Mouse (Mus musculus) lung, embryonic 16.5 days (tissue): ENCODE measurements around the gene Tenm4. TPM values are rescaled to one million over a fixed set of nuclear protein-coding genes. Genes with fewer than 3 reads are reported as not detected.

ENCODE experiments used
- ATAC-seq: fragments of 200-750 bp; cut with Nextera tagmentation; 2 replicates; pipeline ENCODE4 v1.8.0; 2017; ENCODE audit warnings: low read depth, mild to moderate bottlenecking, moderate library complexity
- H3K27ac ChIP-seq: fragments of 300-500 bp; sonication (generic); 2 replicates; pipeline ENCODE4 v1.5.1; 2014; ENCODE audit warnings: mild to moderate bottlenecking, control low read depth, low read length
- H3K27me3 ChIP-seq: fragments of 300-500 bp; sonication (generic); 2 replicates; pipeline ENCODE4 v1.6.1; 2014; ENCODE audit warnings: low read depth, low read length, mixed read lengths; ENCODE audit not compliant: control insufficient read depth, insufficient read depth
- H3K36me3 ChIP-seq: fragments of 300-500 bp; sonication (generic); 2 replicates; pipeline ENCODE4 v1.6.1; 2014; ENCODE audit warnings: low read length; ENCODE audit not compliant: control insufficient read depth, insufficient read depth
- H3K4me1 ChIP-seq: fragments of 300-500 bp; sonication (generic); replicated peaks from 2 replicates; pipeline ENCODE4 v1.6.1; 2014; ENCODE audit warnings: low read length, mixed read lengths; ENCODE audit not compliant: control insufficient read depth, insufficient read depth
- H3K4me2 ChIP-seq: fragments of 300-500 bp; sonication (generic); 2 replicates; pipeline ENCODE4 v1.6.1; 2014; ENCODE audit warnings: low read depth, low read length, control low read depth
- H3K4me3 ChIP-seq: fragments of 300-500 bp; sonication (generic); 2 replicates; pipeline ENCODE4 v1.5.1; 2014; ENCODE audit warnings: mild to moderate bottlenecking, low read length, control low read depth
- H3K9ac ChIP-seq: fragments of 300-500 bp; sonication (generic); 2 replicates; pipeline ENCODE4 v1.6.1; 2014; ENCODE audit warnings: low read length, control low read depth
- H3K9me3 ChIP-seq: fragments of 300-500 bp; sonication (generic); 2 replicates; pipeline ENCODE4 v1.6.1; 2016; ENCODE audit warnings: low read length; ENCODE audit not compliant: control insufficient read depth
- WGBS: fragments of 180-500 bp; shearing (Covaris S2); extraction: QIAGEN DNeasy Blood & Tissue Kit; methylation state at CpG from one replicate; pipeline ENCODE4 v1.1.7; 2014; 5-methylcytosine and 5-hydroxymethylcytosine counted together
- polyA plus RNA-seq: library from polyadenylated mRNA; unstranded; fragments of >200 nt; fragmentation: Nextera tagmentation; extraction: Ambion mirVana; gene quantifications from 2 replicates; pipeline ENCODE4 v1.2.1, GENCODE M21; 2015

The Tenm4 gene
- polyA plus RNA-seq, 1 experiment from 2014 or later = 18.5 TPM

- no peak overlapping the region for H3K4me3 ChIP-seq
- 35% methylated on average over 5 of the region's 5 CpGs for WGBS
- H3K9me3 ChIP-seq = no peaks in the 10 kb centered on the region
- no peaks in the 10 kb centered on the region for H3K36me3 ChIP-seq
- no peak for ATAC-seq
- H3K4me1 ChIP-seq = no peaks in the 10 kb centered on the region
- H3K4me2 ChIP-seq = no peak overlapping the region
- no peaks in the 10 kb centered on the region for H3K27me3 ChIP-seq
- H3K27ac ChIP-seq = no peak overlapping the region
- H3K9ac ChIP-seq = no peak overlapping the region
Observed at GRCm38 (mm10) chr7:96340826-96341225, 169.8 kb downstream of the Tenm4 start.

DNA sequence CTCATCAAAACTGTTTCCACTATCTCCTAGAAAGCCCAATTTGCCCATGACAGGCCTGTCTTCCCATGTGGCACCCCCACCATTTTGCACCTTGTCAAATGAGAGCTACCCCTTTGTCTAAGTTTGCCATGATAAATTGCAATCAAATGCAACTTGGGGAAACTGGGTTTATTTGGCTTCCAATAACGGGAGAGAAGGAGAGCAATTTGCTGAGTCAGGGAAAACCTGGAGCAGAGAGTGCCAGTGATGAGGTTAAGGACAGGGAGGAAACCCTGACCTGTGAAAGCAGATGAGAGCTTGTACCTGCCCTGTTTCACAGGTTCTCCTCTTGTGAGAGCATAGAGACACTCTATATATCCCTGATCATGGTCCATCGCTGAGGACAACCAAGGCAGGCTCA is 170.4 kb downstream of the Tenm4 start:
- no peaks in the 10 kb centered on the region for H3K4me1 ChIP-seq
- no peaks in the 10 kb centered on the region for H3K36me3 ChIP-seq
- no peak overlapping the region for H3K27ac ChIP-seq
- no peak overlapping the region for H3K4me2 ChIP-seq
- H3K9me3 ChIP-seq = no peaks in the 10 kb centered on the region
- no peak overlapping the region for H3K4me3 ChIP-seq
- H3K27me3 ChIP-seq = no peaks in the 10 kb centered on the region
- 62% methylated on average over 2 of the region's 2 CpGs for WGBS
- ATAC-seq = no peak
- H3K9ac ChIP-seq = no peak overlapping the region

- Histone ChIP-seq H3K4me1 (no peaks in the 10 kb centered on the region), H3K4me2 (no peak overlapping the region), H3K9ac (no peak overlapping the region), H3K36me3 (no peaks in the 10 kb centered on the region), H3K4me3 (no peak overlapping the region), H3K27me3 (no peaks in the 10 kb centered on the region), H3K27ac (no peak overlapping the region), H3K9me3 (no peaks in the 10 kb centered on the region)
- WGBS = 74% methylated on average over 6 of the region's 6 CpGs
- no peak for ATAC-seq
Observed at GRCm38 (mm10) chr7:96342996-96343395, 171.9 kb downstream of the Tenm4 start.

DNA sequence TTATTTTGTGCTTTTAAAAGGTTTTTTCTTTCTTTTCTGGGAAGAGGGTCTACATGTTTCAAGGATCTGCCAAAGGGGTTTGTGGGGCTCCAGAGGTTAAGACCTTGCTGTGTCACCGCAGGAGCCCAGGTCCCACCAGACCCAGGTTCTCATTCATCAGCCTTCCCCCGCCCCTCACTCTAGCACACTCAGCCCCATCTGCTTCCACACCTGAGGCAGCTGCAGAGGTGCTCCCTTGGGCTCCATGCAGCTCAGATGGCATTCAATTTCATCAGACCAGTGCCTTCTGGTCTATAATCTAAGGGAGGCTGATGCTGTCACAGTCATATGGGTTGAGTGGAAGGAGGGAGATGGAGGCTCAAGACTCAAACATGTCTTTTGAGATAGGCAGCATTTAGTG is 172.6 kb downstream of the Tenm4 start:
- Histone ChIP-seq H3K4me3 (no peak overlapping the region), H3K4me1 (no peaks in the 10 kb centered on the region), H3K4me2 (no peak overlapping the region), H3K9me3 (no peaks in the 10 kb centered on the region), H3K36me3 (no peaks in the 10 kb centered on the region), H3K27ac (no peak overlapping the region), H3K27me3 (no peaks in the 10 kb centered on the region), H3K9ac (no peak overlapping the region)
- WGBS = 95% methylated on average over 2 of the region's 2 CpGs
- ATAC-seq = no peak

DNA sequence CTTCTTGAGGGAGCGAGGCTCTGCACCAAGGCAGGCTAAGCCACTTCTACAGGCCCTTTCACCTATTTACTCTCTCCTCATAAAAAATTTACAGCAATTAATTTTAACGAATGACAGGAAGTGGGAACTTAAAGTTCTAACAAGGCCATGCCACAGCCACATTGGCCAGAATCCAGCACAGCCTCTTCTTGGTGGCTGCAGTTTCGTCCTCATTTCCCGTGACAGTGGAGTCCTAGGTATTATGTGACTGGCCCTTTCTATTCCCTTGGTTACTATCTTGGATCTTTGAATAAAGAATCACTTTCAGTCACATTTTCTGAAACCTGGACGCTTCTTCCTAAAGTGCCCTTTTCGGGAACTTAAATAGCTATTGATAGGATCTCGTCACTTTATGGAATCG is 181.6 kb downstream of the Tenm4 start:
- Histone ChIP-seq H3K36me3 (no peaks in the 10 kb centered on the region), H3K4me3 (no peak overlapping the region), H3K27me3 (no peaks in the 10 kb centered on the region), H3K4me2 (no peak overlapping the region), H3K9me3 (no peaks in the 10 kb centered on the region), H3K9ac (no peak overlapping the region), H3K27ac (no peak overlapping the region), H3K4me1 (no peaks in the 10 kb centered on the region)
- ATAC-seq = no peak
- 44% methylated on average over 8 of the region's 8 CpGs for WGBS

DNA sequence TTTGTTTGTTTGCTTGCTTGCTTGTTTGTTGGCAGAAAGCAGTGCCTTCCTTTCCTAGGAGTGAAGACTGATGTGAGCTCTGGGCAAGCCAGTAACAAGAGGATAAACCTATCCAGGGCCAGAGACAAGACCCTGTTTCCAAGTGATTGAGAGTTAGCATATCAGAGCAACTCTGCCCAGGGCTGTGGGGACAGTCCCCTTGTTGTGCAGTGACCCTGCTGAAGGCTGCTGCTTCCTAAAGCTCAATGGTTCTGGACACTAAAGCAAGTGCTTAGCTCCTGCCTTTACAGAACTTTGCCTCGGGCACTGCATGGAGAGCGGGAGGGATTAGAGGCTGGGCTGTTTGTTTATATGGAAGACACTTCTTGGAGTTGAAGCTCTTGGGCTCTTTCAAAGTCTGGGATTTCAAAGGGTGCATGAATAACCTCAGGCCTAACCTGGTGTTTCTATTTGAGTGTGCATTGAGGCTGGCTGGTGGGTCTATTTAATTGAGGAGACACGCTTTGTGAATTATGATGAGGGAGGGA is 185.3 kb downstream of the Tenm4 start:
- Histone ChIP-seq H3K4me3 (no peak overlapping the region), H3K27me3 (no peaks in the 10 kb centered on the region), H3K27ac (no peak overlapping the region), H3K9ac (no peak overlapping the region), H3K36me3 (no peaks in the 10 kb centered on the region), H3K4me2 (no peak overlapping the region), H3K4me1 (no peaks in the 10 kb centered on the region), H3K9me3 (no peaks in the 10 kb centered on the region)
- WGBS = 53% methylated on average over 3 of the region's 3 CpGs
- no peak for ATAC-seq

DNA sequence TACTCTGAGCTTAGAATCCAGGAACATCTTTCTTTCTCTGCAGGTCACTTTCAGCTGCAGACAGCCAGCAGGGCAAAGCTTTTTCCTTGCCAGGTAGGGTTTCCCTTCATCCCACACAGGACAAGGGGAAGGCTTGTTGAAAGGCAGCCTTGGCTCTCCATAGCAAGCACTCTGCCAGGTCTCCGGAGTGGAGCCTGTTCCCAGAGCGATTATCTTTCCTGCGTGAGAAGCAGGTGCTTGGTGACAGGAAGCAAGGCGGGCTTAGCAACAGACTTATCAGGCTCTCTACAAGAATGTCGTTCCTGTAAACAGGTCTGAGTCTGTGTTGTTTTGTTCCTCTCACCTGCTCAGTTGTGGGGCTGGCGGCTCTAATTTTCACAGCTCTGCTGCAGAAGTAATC is 186.5 kb downstream of the Tenm4 start:
- no peaks in the 10 kb centered on the region for H3K4me1 ChIP-seq
- WGBS = 18% methylated on average over 6 of the region's 6 CpGs
- no peak overlapping the region for H3K9ac ChIP-seq
- no peaks in the 10 kb centered on the region for H3K27me3 ChIP-seq
- no peak overlapping the region for H3K4me3 ChIP-seq
- no peak overlapping the region for H3K27ac ChIP-seq
- no peaks in the 10 kb centered on the region for H3K9me3 ChIP-seq
- ATAC-seq = 0 out of 2 replicates have a peak, but pooled peaks have one; percentile 23
- no peaks in the 10 kb centered on the region for H3K36me3 ChIP-seq
- no peak overlapping the region for H3K4me2 ChIP-seq

DNA sequence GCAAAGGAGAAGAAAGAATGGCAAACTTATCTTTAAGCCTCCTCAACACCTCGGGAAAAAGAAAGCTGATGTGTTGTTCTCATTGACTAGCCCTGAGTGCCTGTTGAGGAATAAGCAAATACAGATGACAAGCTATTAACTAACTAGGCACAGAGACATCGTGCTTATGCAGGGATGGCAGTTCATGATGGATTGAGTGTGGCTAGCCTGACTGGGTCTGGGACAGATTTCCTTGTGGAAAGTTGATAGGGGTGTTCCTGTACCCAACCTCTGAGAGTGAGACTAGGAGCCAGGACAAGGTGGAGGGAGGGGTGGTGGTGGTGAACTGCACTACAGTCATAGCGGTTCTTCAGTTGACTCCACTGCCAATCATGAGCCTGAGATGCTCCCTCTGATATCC is 192.3 kb downstream of the Tenm4 start:
- no peaks in the 10 kb centered on the region for H3K27me3 ChIP-seq
- no peak overlapping the region for H3K27ac ChIP-seq
- 11% methylated on average over 3 of the region's 3 CpGs for WGBS
- no peaks in the 10 kb centered on the region for H3K9me3 ChIP-seq
- no peaks in the 10 kb centered on the region for H3K4me1 ChIP-seq
- H3K4me2 ChIP-seq = no peak overlapping the region
- no peak overlapping the region for H3K9ac ChIP-seq
- ATAC-seq = no peak
- H3K4me3 ChIP-seq = no peak overlapping the region
- no peaks in the 10 kb centered on the region for H3K36me3 ChIP-seq

DNA sequence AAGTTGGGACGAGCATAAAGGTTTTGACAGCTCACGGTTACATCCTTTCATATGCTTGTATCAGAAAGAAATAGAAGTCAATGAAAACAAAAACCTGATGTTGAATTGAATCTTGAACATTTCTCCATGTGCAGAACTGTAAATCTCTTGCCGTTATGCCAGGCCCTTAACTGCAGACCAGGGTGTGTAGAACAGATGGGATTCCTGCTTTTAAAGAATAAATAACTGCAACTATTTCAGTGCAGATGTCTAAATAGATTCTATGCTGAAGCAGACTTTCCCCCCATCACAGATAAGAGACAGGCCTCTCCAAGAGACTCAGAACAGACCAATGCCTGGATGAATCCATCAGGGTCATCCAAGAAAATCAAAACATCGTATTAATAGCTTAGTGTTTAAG is 198.9 kb downstream of the Tenm4 start:
- Histone ChIP-seq H3K9ac (no peak overlapping the region), H3K4me2 (no peak overlapping the region), H3K4me1 (no peaks in the 10 kb centered on the region), H3K27me3 (no peaks in the 10 kb centered on the region), H3K9me3 (no peaks in the 10 kb centered on the region), H3K4me3 (no peak overlapping the region), H3K27ac (no peak overlapping the region), H3K36me3 (no peaks in the 10 kb centered on the region)
- 87% methylated on average over 4 of the region's 4 CpGs for WGBS
- no peak for ATAC-seq
